Mouse (Mus musculus): ENCODE results near the gene Cpd.
"Not testable (repeated sequence)": the region's sequence is repeated elsewhere in the genome, so short reads cannot be mapped to it uniquely, and the experiment has no call there.

Cpd gene

GRCm38 (mm10) chr11:76847354-76847753 lies 536 bp upstream of the Cpd start:
- DNase-seq (ENCODE audit: low spot score in 2 of 2) = no peak

DNA sequence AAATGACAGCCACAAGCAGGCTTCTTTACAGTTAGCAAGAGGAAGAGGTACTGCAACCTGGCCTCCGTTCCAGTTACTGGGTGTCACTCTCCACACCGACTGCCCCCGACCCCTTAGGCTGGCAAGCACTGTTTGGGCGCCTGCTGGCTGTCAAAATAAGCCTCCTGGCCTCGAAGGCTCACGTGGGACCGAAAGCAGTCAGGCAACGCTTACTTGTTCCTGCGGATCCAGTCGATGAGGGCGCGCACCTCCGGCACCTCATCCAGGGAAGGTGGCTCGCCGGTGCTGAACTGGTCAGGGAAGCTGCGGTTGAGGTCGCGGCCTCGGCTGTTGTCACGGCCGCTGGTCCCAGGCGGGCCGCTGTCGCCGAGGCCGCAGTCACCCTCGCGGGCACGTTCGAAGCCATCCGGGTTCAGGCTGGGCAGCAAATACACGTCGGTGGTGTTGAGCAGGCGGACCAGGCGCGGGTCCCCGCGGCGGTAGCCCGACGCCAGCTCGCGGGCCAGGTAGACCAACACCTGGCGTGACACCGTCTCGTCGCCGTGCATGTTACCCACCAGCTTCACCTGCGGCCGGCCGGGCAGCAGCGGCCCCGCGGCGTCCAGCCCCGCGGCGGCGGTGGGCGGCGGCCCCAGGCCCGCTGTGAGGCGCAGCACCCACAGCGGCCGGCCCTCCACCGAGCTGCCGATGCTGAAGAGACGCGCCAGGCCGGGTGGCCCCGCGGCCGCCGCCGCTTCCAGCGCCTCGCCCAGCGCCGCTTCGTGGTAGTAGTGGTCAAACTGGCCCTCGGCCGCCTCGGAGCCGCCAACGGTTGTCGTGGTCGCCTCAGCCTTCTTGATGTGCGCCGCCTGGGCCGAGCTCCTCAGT lies 574 bp downstream of the Cpd start:
- DNase-seq (ENCODE audit: low spot score in 2 of 2) = peak in 1 of 2 experiments; percentile 61

DNA sequence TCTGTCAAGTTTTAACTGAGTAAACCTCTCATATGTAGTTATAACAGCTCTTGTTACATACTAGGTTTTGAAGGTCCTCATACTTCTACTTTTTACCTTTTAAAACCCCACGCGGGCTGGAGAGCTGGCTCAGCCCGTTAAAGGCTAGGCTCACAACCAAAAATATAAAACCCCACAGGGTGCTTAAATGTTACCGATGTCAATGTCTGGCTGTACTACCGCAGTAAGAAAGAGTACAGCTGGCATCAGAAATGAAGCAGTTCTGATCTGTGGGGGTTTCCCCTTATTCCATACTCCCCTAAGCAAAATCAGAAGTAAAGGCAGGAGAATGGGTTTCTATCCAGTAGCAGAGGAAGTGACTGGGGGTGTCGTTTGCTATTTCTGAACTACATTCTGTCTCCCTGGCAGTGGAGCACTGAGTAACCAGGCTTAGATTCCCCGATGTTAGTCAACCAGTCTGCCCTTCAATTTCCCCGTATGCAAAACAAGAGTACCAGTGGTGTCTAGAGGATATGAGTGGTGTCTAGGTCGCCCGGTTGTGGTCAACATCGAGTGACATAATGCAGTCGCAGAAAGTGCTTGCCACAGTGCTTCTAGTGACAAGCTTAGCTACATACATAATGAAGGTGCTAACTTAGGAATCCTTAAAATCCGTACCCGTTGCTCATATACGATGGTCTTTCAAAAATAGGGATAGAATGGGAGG lies 1.4 kb downstream of the Cpd start:
- peak; percentile 82 to 84 for DNase-seq (ENCODE audit: low spot score in 2 of 2)

GRCm38 (mm10) chr11:76838573-76838972 lies 8.2 kb downstream of the Cpd start:
- no peak for DNase-seq (ENCODE audit: low spot score in 2 of 2)

DNA sequence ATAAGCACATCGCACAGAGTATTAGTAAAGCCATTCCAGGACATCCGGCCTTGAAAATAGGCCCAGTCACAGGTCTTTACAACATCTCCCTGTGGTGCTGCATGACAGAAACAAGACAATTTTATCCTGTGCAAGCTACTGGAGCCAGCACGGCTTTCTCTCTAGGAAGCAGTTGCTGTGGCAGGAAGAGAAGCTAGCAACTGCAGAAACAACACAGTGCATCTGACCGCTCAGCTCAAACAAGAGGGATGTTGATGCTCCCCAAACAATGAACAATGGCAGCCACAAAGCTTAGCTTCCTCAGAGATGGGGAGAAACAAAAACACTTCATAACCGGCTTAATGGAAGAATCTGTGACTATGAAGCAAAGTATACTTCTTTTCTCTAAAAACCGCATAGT lies 10.5 kb downstream of the Cpd start:
- no peak for DNase-seq (ENCODE audit: low spot score in 2 of 2)

DNA sequence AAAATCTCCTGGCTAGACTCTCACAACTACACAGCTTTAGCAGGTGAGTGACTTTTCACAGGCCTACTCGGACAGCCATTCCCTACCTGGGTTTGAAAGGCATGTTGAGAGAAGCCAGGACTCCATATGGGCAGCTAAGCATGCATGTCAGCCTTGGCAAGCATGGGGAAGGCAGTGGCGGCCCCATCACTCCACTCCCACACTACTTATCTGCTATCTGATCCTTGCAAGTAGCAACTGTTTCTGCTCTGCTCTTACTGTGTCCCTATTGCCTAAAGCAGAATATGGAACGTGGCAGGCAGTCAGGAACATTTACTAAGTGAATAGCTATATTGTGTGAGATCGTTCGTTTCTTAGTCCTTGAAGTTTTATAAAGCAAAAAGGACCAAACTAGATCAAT lies 10.9 kb downstream of the Cpd start:
- DNase-seq (ENCODE audit: low spot score in 2 of 2) = no peak

DNA sequence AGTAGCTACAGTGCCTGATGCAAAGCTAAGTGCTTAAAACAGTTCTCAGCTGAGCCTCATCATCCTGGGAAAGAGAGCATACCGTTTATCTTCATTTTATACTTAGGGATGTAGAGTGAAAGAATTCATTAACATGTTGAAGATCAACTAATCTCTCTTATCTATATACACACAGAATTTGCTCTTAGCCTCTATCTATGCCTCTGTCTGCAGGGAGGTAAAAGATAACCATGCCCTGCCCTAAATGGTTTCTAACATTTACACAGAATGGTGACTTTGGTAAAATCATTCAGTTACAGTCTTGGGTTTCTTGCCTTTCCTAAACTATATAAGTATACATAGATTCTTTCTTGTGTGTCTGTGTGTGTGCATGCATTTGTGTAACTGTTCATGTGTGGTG lies 12.2 kb downstream of the Cpd start:
- DNase-seq (ENCODE audit: low spot score in 2 of 2) = no peak

DNA sequence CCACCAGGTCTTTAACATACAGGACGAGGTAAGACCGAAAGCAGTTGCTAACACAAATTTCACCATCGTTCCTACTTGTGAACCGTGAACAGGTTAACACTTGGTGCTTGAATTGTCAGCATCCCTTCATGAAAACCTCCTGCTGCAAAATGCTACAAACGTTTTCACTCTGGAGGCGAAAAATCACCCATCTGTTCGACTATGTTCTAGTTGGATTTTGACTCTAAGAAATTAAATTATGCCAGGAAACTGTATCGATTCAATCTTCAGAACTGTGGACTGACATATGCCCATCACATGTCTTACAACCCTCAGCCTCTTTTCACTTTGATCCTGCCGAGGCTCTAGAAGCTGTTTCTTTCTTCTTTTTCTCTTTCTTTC lies 21.9 kb downstream of the Cpd start:
- no peak for DNase-seq (ENCODE audit: low spot score in 2 of 2)

DNA sequence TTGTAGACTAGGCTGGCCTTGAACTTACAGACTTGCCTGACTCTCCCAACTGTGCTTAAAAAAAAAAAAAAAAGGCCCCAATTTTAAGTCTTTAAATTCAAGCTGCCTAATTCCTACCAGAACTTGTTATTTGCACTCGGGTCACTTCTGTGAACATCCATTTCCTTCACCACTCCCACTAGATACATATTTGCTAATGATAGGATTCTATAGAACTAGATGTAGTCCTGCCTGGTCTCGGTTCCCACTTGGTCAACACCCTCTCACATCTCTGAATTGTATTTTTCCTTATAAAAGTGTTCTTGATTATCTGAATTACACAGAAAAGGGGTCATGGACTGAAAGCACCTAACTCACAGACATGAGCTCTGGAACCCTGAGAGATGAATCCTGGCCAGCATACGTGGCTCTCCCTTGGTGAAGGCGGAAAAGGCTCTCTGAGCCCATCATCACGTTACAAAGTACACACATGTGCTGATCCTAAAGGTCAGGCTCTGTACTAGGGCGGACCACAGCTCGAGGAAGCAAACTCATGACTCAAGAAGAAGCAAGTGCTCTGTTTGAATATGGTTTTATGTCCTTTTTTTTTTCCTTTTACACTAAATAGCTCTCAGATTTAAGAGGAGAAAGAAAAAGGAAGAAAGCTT lies 22.5 kb downstream of the Cpd start:
- no peak for DNase-seq (ENCODE audit: low spot score in 2 of 2)

- DNase-seq (ENCODE audit: low spot score in 2 of 2) = no peak
Observed at GRCm38 (mm10) chr11:76823641-76824040, 23.2 kb downstream of the Cpd start.

GRCm38 (mm10) chr11:76821353-76821752 lies 25.5 kb downstream of the Cpd start:
- DNase-seq (ENCODE audit: low spot score in 2 of 2) = no peak

DNA sequence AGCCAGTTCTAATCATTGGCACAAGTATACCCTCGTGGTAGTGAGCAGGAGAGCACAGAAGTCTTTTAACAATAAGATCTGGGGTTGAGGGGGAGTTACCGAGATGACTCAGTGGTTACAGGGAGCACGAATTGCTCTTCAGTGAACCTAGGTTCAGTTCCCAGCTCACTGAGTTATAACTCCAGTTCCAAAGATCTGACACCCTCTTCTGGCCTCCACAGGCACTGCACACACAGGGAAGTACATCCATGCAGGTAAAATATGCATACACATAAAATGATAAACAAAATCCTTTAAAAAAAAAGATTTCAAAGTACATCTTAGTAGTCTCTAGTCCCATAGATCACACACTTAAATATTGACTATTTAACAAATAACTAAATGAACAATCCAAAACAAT lies 29.2 kb downstream of the Cpd start:
- DNase-seq (ENCODE audit: low spot score in 2 of 2) = no peak

DNA sequence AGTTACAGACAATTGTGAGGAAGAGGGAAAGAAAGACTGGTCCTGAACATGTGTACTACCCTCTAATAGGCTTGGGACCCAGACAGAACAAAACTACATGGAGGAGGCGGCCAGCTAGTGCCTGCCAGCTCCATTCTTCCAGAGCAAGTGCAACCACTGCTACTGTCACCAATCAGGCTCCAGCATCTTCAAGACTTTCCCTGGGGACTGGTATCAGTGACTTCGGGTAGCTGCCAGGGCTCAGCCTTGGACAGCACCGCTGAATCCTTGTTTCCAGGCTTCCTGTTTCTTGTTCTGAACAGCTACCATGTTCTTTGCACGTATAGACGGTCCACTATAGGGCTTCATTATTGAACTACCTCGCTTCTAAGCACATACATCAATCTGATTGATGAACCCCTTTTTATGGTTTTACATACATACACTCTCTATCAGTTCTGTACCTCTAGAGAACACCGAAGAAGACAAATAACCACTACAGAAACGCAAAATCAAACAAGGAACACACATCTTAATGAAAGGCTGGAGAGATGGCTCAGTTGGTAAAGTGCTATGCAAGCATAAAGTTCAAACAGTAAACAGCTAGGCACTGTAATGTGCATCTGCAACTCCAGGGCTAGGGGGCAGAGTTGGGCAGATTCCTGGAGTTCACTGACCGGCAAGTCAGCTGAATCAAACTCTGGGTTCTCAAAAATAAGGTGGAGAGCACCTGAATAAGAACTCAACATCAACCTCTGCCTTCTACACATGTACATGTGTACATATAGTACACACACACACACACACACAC lies 35.9 kb downstream of the Cpd start:
- no peak for DNase-seq (ENCODE audit: low spot score in 2 of 2)

GRCm38 (mm10) chr11:76809450-76809849 lies 37.4 kb downstream of the Cpd start:
- no peak for DNase-seq (ENCODE audit: low spot score in 2 of 2)

DNA sequence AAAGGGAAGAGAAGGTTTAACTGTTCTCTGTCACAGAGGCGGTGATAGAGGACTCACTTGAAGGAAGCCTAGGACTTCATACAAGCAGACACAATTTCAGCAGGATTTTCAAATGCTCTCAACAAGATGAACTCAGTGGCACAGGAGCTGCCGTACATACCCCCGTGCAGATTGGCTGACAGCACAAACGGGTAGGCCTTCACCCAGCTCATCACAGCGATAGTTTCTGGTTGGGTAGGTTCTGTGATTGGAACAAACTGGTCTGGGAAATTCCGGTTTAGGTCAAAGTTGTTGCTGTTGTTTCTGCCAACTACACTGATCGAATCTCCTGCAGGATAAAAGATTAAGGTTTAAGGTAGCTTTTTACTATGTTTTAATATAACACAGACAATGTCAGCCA lies 38.3 kb downstream of the Cpd start:
- DNase-seq (ENCODE audit: low spot score in 2 of 2) = no peak

DNA sequence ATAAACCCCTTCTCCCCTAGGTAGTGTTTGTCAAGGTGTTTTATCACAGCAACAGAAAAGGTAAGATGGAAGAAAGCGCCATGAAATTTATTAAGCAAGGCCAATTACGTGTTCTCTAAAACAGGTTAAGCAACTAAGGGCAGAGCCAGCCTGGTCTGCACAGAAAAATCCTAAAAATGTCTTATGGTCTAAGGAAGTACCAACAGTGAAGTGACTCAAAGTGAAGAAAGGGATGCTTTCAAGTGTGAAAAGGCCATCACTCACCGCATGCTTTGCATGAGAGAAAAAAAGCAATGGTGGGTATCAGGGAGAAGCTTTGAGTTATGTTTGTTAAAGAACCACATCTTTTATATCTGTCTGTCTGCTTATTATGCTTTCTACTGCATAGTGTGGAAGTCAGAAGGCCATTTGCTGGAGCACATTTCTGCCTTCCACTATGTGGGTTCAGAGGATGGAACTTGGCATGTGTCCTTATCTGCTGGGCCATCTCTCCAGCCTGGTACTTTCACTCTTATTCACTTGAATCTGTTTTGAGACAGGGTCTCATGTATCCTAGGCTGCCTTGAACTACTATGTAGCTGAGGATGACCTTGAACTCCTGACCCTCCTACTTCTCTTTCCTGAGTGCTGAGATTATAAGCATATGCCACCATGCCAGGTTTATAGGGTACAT lies 39.7 kb downstream of the Cpd start:
- DNase-seq (ENCODE audit: low spot score in 2 of 2) = no peak

- no peak for DNase-seq (ENCODE audit: low spot score in 2 of 2)
Observed at GRCm38 (mm10) chr11:76806026-76806425, 40.8 kb downstream of the Cpd start.

DNA sequence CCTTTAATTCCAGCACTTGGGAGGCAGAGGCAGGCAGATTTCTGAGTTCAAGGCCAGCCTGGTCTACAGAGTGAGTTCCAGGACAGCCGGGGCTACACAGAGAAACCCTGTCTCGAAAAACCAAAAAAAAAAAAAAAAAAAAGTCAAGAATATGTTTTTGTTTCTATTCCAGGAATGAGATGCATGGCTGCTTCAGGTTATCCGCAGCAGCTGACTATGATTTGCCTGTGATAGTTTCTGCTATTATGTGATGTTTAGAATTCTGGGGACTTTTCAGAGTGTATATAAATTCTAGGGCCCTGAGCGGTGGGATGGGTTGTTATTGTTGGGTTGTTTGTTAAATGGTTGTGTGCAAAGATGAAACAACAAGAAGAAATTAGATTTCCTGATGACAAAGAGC lies 41.7 kb downstream of the Cpd start:
- not testable (repeated sequence) for DNase-seq (ENCODE audit: low spot score in 2 of 2)

DNA sequence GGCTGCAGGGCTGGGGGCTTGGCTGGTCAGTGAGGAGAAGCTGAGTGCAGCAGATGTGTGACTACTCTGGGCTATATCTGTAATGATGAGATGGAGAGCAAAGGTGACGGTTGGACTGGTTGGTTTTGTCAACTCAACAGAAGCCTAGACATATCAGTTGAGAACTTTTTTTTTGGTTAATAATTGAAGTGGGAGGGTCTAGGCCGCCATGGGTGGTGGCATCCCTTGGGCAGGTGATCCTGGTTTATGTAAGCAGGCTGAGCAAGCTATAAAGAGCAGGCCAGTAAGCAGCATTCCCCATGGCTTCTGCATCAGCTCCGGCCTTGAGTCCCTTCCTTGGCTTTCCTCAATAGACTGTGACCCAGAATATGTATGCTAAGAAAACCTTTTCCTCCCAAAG lies 43.6 kb downstream of the Cpd start:
- no peak for DNase-seq (ENCODE audit: low spot score in 2 of 2)

GRCm38 (mm10) chr11:76797236-76797635 lies 49.6 kb downstream of the Cpd start:
- DNase-seq (ENCODE audit: low spot score in 2 of 2) = no peak

GRCm38 (mm10) chr11:76795326-76795725 lies 51.5 kb downstream of the Cpd start:
- no peak for DNase-seq (ENCODE audit: low spot score in 2 of 2)
